Mouse (Mus musculus) lung, embryonic 15.5 days (tissue): ENCODE measurements around the gene Taf5. TPM values are rescaled to one million over a fixed set of nuclear protein-coding genes. Genes with fewer than 3 reads are reported as not detected.

ENCODE experiments used
- ATAC-seq: fragments of 200-750 bp; cut with Nextera tagmentation; 2 replicates; pipeline ENCODE4 v1.8.0; 2017; ENCODE audit warnings: moderate number of reproducible peaks, borderline replicate concordance; ENCODE audit not compliant: low FRiP score, low TSS enrichment; ENCODE audit errors: extremely low read depth
- H3K27ac ChIP-seq: fragments of 300-500 bp; sonication (generic); 2 replicates; pipeline ENCODE4 v1.5.1; 2015; ENCODE audit warnings: moderate library complexity, mild to moderate bottlenecking, inconsistent platforms
- H3K27me3 ChIP-seq: fragments of 300-500 bp; sonication (generic); 2 replicates; pipeline ENCODE4 v1.6.1; 2015; ENCODE audit warnings: inconsistent platforms
- H3K36me3 ChIP-seq: fragments of 300-500 bp; sonication (generic); 2 replicates; pipeline ENCODE4 v1.6.1; 2015; ENCODE audit warnings: inconsistent platforms
- H3K4me1 ChIP-seq: fragments of 300-500 bp; sonication (generic); 2 replicates; pipeline ENCODE4 v1.6.1; 2015; ENCODE audit warnings: inconsistent platforms
- H3K4me2 ChIP-seq: fragments of 300-500 bp; sonication (generic); 2 replicates; pipeline ENCODE4 v1.6.1; 2015; ENCODE audit warnings: inconsistent platforms, mild to moderate bottlenecking, moderate library complexity
- H3K4me3 ChIP-seq: fragments of 300-500 bp; sonication (generic); 2 replicates; pipeline ENCODE4 v1.5.1; 2015; ENCODE audit warnings: mild to moderate bottlenecking, inconsistent platforms
- H3K9ac ChIP-seq: fragments of 300-500 bp; sonication (generic); 2 replicates; pipeline ENCODE4 v1.6.1; 2015; ENCODE audit warnings: inconsistent platforms
- H3K9me3 ChIP-seq: fragments of 300-500 bp; sonication (generic); 2 replicates; pipeline ENCODE4 v1.6.1; 2016; ENCODE audit warnings: inconsistent platforms
- whole genome bisulfite sequencing: fragments of 180-500 bp; shearing (Covaris S2); methylation state at CpG from one replicate; pipeline ENCODE4 v1.1.7; 2015; 5-methylcytosine and 5-hydroxymethylcytosine counted together
- polyA plus RNA-seq: library from polyadenylated mRNA; unstranded; fragments of >200 nt; fragmentation: Nextera tagmentation; extraction: Ambion mirVana; gene quantifications from 2 replicates; pipeline ENCODE4 v1.2.1, GENCODE M21; 2015

Gene Taf5
- polyA plus RNA-seq, result 5.2 and 5.3 TPM in 2 replicates

GRCm38 (mm10) chr19:47067096-47067882, at the start of gene Taf5:
Gene Taf5, plus strand, starts transcription at chr19:47067746.
- Histone ChIP-seq H3K36me3 (peaks cover 11% of the 10 kb centered on the region), H3K9ac (peak within 1 kb of the TSS; percentile 91), H3K27me3 (no peaks in the 10 kb centered on the region), H3K4me3 (peak within 1 kb of the TSS; percentile 83), H3K4me2 (peak within 1 kb of the TSS; percentile 72), H3K9me3 (no peaks in the 10 kb centered on the region), H3K4me1 (peaks cover 12% of the 10 kb centered on the region), H3K27ac (peak within 1 kb of the TSS; percentile 86)
- WGBS, result 8% methylated on average over 49 of the region's 49 CpGs
- ATAC-seq, result peak; percentile 75

GRCm38 (mm10) chr19:47017831-47018230, 49.7 kb upstream of the Taf5 start:
- no peak overlapping the region for H3K9ac ChIP-seq
- peaks cover 18% of the 10 kb centered on the region for H3K4me1 ChIP-seq
- H3K36me3 ChIP-seq, result no peaks in the 10 kb centered on the region
- H3K27me3 ChIP-seq, result peaks cover 52% of the 10 kb centered on the region
- H3K9me3 ChIP-seq, result no peaks in the 10 kb centered on the region
- 12% methylated on average over 3 of the region's 3 CpGs for WGBS
- H3K4me3 ChIP-seq, result no peak overlapping the region
- H3K27ac ChIP-seq, result no peak overlapping the region
- no peak overlapping the region for H3K4me2 ChIP-seq
- ATAC-seq, result no peak

- Histone ChIP-seq H3K4me1 (peaks cover 18% of the 10 kb centered on the region), H3K27me3 (peaks cover 47% of the 10 kb centered on the region), H3K4me2 (no peak overlapping the region), H3K4me3 (no peak overlapping the region), H3K9ac (no peak overlapping the region), H3K9me3 (no peaks in the 10 kb centered on the region), H3K27ac (no peak overlapping the region), H3K36me3 (no peaks in the 10 kb centered on the region)
- 40% methylated on average over 2 of the region's 2 CpGs for WGBS
- no peak for ATAC-seq
These were observed 49.2 kb upstream of the Taf5 start for GRCm38 (mm10) chr19:47018330-47018729.

- peaks cover 37% of the 10 kb centered on the region for H3K27me3 ChIP-seq
- ATAC-seq, result no peak
- no peak overlapping the region for H3K4me2 ChIP-seq
- H3K27ac ChIP-seq, result no peak overlapping the region
- H3K9me3 ChIP-seq, result no peaks in the 10 kb centered on the region
- H3K4me1 ChIP-seq, result peaks cover 15% of the 10 kb centered on the region
- H3K4me3 ChIP-seq, result no peak overlapping the region
- 20% methylated on average over 6 of the region's 6 CpGs for WGBS
- no peak overlapping the region for H3K9ac ChIP-seq
- no peaks in the 10 kb centered on the region for H3K36me3 ChIP-seq
These were observed 48.2 kb upstream of the Taf5 start for GRCm38 (mm10) chr19:47019326-47019725.

GRCm38 (mm10) chr19:47022709-47023108, 44.8 kb upstream of the Taf5 start:
- ATAC-seq, result no peak
- Histone ChIP-seq H3K4me3 (no peak overlapping the region), H3K27me3 (peaks cover 8% of the 10 kb centered on the region), H3K27ac (no peak overlapping the region), H3K4me2 (no peak overlapping the region), H3K36me3 (no peaks in the 10 kb centered on the region), H3K9ac (no peak overlapping the region), H3K4me1 (peaks cover 10% of the 10 kb centered on the region), H3K9me3 (no peaks in the 10 kb centered on the region)
- 80% methylated on average over 4 of the region's 4 CpGs for WGBS

- Histone ChIP-seq H3K4me1 (peaks cover 10% of the 10 kb centered on the region), H3K9me3 (no peaks in the 10 kb centered on the region), H3K36me3 (no peaks in the 10 kb centered on the region), H3K27ac (no peak overlapping the region), H3K9ac (no peak overlapping the region), H3K27me3 (0 out of 2 replicates have a peak, but pooled peaks cover 3% of the 10 kb centered on the region), H3K4me2 (no peak overlapping the region), H3K4me3 (no peak overlapping the region)
- ATAC-seq, result no peak
- WGBS, result 67% methylated on average over 13 of the region's 13 CpGs
These were observed 44.0 kb upstream of the Taf5 start for GRCm38 (mm10) chr19:47023546-47023945.

- H3K4me3 ChIP-seq, result no peak overlapping the region
- H3K9ac ChIP-seq, result no peak overlapping the region
- no peaks in the 10 kb centered on the region for H3K27me3 ChIP-seq
- H3K27ac ChIP-seq, result no peak overlapping the region
- H3K36me3 ChIP-seq, result no peaks in the 10 kb centered on the region
- no peaks in the 10 kb centered on the region for H3K9me3 ChIP-seq
- 32% methylated on average over 10 of the region's 10 CpGs for WGBS
- H3K4me2 ChIP-seq, result no peak overlapping the region
- ATAC-seq, result peak; percentile 90
- peaks cover 10% of the 10 kb centered on the region for H3K4me1 ChIP-seq
These were observed 42.6 kb upstream of the Taf5 start for GRCm38 (mm10) chr19:47024954-47025353.

- Histone ChIP-seq H3K9ac (no peak overlapping the region), H3K4me2 (no peak overlapping the region), H3K9me3 (no peaks in the 10 kb centered on the region), H3K27ac (no peak overlapping the region), H3K4me3 (no peak overlapping the region), H3K36me3 (no peaks in the 10 kb centered on the region), H3K4me1 (peaks cover 10% of the 10 kb centered on the region), H3K27me3 (no peaks in the 10 kb centered on the region)
- no peak for ATAC-seq
- WGBS, result 84% methylated on average over 4 of the region's 4 CpGs
These were observed 41.0 kb upstream of the Taf5 start for GRCm38 (mm10) chr19:47026513-47026912.

GRCm38 (mm10) chr19:47029796-47030195, 37.8 kb upstream of the Taf5 start:
- Histone ChIP-seq H3K27me3 (no peaks in the 10 kb centered on the region), H3K9ac (no peak overlapping the region), H3K4me3 (no peak overlapping the region), H3K9me3 (no peaks in the 10 kb centered on the region), H3K4me1 (peaks cover 5% of the 10 kb centered on the region; the same call in 1 of the 2 replicates), H3K27ac (no peak overlapping the region), H3K4me2 (no peak overlapping the region), H3K36me3 (peaks cover 13% of the 10 kb centered on the region; the same call in 1 of the 2 replicates)
- WGBS, result 81% methylated on average over 9 of the region's 9 CpGs
- no peak for ATAC-seq

- H3K9ac ChIP-seq, result no peak overlapping the region
- no peaks in the 10 kb centered on the region for H3K4me1 ChIP-seq
- no peak overlapping the region for H3K4me2 ChIP-seq
- H3K9me3 ChIP-seq, result no peaks in the 10 kb centered on the region
- no peak overlapping the region for H3K4me3 ChIP-seq
- WGBS, result 86% methylated on average over 6 of the region's 6 CpGs
- no peak for ATAC-seq
- no peaks in the 10 kb centered on the region for H3K27me3 ChIP-seq
- peaks cover 14% of the 10 kb centered on the region; the same call in 1 of the 2 replicates for H3K36me3 ChIP-seq
- H3K27ac ChIP-seq, result no peak overlapping the region
These were observed 35.8 kb upstream of the Taf5 start for GRCm38 (mm10) chr19:47031770-47032169.

- no peak for ATAC-seq
- Histone ChIP-seq H3K27me3 (no peaks in the 10 kb centered on the region), H3K4me1 (no peaks in the 10 kb centered on the region), H3K9me3 (no peaks in the 10 kb centered on the region), H3K4me3 (no peak overlapping the region), H3K36me3 (peaks cover 31% of the 10 kb centered on the region), H3K4me2 (no peak overlapping the region), H3K27ac (no peak overlapping the region), H3K9ac (no peak overlapping the region)
- 77% methylated on average over 4 of the region's 4 CpGs for WGBS
These were observed 32.6 kb upstream of the Taf5 start for GRCm38 (mm10) chr19:47034916-47035315.

- no peak overlapping the region for H3K4me2 ChIP-seq
- no peaks in the 10 kb centered on the region for H3K4me1 ChIP-seq
- no peak overlapping the region for H3K27ac ChIP-seq
- H3K9me3 ChIP-seq, result no peaks in the 10 kb centered on the region
- H3K4me3 ChIP-seq, result no peak overlapping the region
- 84% methylated on average over 3 of the region's 3 CpGs for WGBS
- H3K27me3 ChIP-seq, result no peaks in the 10 kb centered on the region
- no peak overlapping the region for H3K9ac ChIP-seq
- peaks cover 36% of the 10 kb centered on the region for H3K36me3 ChIP-seq
- no peak for ATAC-seq
These were observed 30.9 kb upstream of the Taf5 start for GRCm38 (mm10) chr19:47036596-47036995.
